25 mouse cellular contexts compared by ENCODE assay signal in the genomic region with DNA sequence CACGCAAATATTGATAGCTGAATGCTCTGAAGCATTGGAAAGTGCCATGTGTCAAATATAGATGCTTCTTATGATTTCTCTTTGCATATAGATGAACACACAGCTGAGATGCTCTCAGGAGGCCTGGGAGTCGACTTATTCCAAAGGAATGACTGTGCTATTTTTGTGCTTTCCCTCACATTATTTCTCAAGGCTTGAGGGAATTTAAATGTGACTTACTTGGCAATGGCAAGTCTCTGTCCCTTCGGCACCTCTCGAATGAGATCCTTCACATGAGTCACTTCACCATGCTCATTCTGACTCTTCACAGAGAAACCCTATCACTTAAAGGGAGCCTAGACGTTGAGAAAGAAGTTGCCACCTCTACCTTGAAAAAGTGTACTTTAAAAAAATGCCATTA. TPM values are rescaled to one million over a fixed set of nuclear protein-coding genes. Genes with fewer than 3 reads are reported as not detected.
DNase-seq lines count a peak whose midpoint lies in the region; ATAC-seq lines count a peak whose summit lies in the region.
"Had no signal": no experiment of that assay in that cellular context is flagged by ENCODE, and none has a peak within 500 bp of the region (broad histone marks: within the 10 kb centered on the region; RNA-seq: fewer than 3 reads in every experiment).

No protein-coding gene starts in this region.

- no peaks in the 10 kb centered on the region for H3K4me1 ChIP-seq in hindbrain, embryonic 12.5 days
- peaks cover 6% of the 10 kb centered on the region for H3K4me1 ChIP-seq in hindbrain, embryonic 13.5 days (replicated peaks)
- H3K4me1 ChIP-seq in midbrain, embryonic 16.5 days (ENCODE audit: control insufficient read depth, insufficient read depth, low read length) = no peaks in the 10 kb centered on the region
- H3K4me1 ChIP-seq in midbrain, embryonic 14.5 days (ENCODE audit: control insufficient read depth, insufficient read depth, low read length) = no peaks in the 10 kb centered on the region
- H3K4me1 ChIP-seq: hindbrain, embryonic 10.5 days had no signal

- H3K27ac ChIP-seq in hindbrain, embryonic 12.5 days = peak overlapping the region; percentile 35; the same call in 1 of the 2 replicates
- H3K27ac ChIP-seq in hindbrain, embryonic 13.5 days = no peak overlapping the region
- peak overlapping the region; percentile 47; the same call in 1 of the 2 replicates for H3K27ac ChIP-seq in midbrain, embryonic 16.5 days (ENCODE audit: low read length)
- H3K27ac ChIP-seq in midbrain, embryonic 14.5 days (replicated peaks; ENCODE audit: low read depth, low read length) = no peak overlapping the region
- H3K27ac ChIP-seq: hindbrain, embryonic 10.5 days; hindbrain, postnatal 0 days had no signal

- ATAC-seq in frontal cortex, adult (ENCODE audit: low TSS enrichment) = peak; percentile 88
- peak; percentile 16; the same call in 1 of the 2 replicates for ATAC-seq in hindbrain, embryonic 12.5 days (ENCODE audit: low FRiP score)
- ATAC-seq in hindbrain, embryonic 13.5 days (ENCODE audit: low FRiP score) = no peak
- 0 out of 2 replicates have a peak, but pooled peaks have one; percentile 11 for ATAC-seq in midbrain, embryonic 16.5 days
- ATAC-seq in midbrain, embryonic 14.5 days (ENCODE audit: low FRiP score, low TSS enrichment) = no peak
- ATAC-seq: forebrain, embryonic 14.5 days; forebrain, postnatal 0 days; hindbrain, postnatal 0 days; inflammation-experienced regulatory T-cells, adult 6 months; intestine, embryonic 16.5 days; Patski had no signal

- no peaks in the 10 kb centered on the region for H3K9me3 ChIP-seq in hindbrain, embryonic 12.5 days (replicated peaks)
- H3K9me3 ChIP-seq in hindbrain, embryonic 13.5 days = no peaks in the 10 kb centered on the region
- H3K9me3 ChIP-seq in midbrain, embryonic 16.5 days (replicated peaks; ENCODE audit: control insufficient read depth, low read length, poor library complexity, severe bottlenecking) = no peaks in the 10 kb centered on the region
- H3K9me3 ChIP-seq in midbrain, embryonic 14.5 days (ENCODE audit: control insufficient read depth, low read length) = no peaks in the 10 kb centered on the region
- H3K9me3 ChIP-seq: hindbrain, embryonic 10.5 days had no signal

- no peaks in the 10 kb centered on the region for H3K27me3 ChIP-seq in hindbrain, embryonic 12.5 days
- H3K27me3 ChIP-seq in hindbrain, embryonic 13.5 days = no peaks in the 10 kb centered on the region
- H3K27me3 ChIP-seq in midbrain, embryonic 16.5 days (ENCODE audit: control insufficient read depth, insufficient read depth, low read depth, low read length) = no peaks in the 10 kb centered on the region
- H3K27me3 ChIP-seq in midbrain, embryonic 14.5 days (ENCODE audit: control insufficient read depth, insufficient read depth, low read length) = no peaks in the 10 kb centered on the region
- H3K27me3 ChIP-seq: Patski had no signal

- no peak overlapping the region for H3K9ac ChIP-seq in hindbrain, embryonic 12.5 days
- H3K9ac ChIP-seq in hindbrain, embryonic 13.5 days = no peak overlapping the region
- no peak overlapping the region for H3K9ac ChIP-seq in midbrain, embryonic 16.5 days (ENCODE audit: low read depth, low read length)
- H3K9ac ChIP-seq in midbrain, embryonic 14.5 days (replicated peaks; ENCODE audit: low read length) = no peak overlapping the region
- H3K9ac ChIP-seq: forebrain, postnatal 0 days had no signal

- H3K4me2 ChIP-seq in hindbrain, embryonic 12.5 days (replicated peaks) = no peak overlapping the region
- no peak overlapping the region for H3K4me2 ChIP-seq in hindbrain, embryonic 13.5 days
- H3K4me2 ChIP-seq in midbrain, embryonic 16.5 days (ENCODE audit: low read length) = no peak overlapping the region
- no peak overlapping the region for H3K4me2 ChIP-seq in midbrain, embryonic 14.5 days (ENCODE audit: low read length)
- H3K4me2 ChIP-seq: heart, embryonic 11.5 days had no signal

- no peak for DNase-seq in frontal cortex, postnatal 25 days (ENCODE audit: low spot score in 2 of 2)
- no peak for DNase-seq in midbrain, embryonic 14.5 days
- peak; percentile 28 for DNase-seq in telencephalon, adult 2 months (ENCODE audit: low read depth, low spot score)
- no peak for DNase-seq in adrenal gland, adult 18-20 months (ENCODE audit: low spot score in 2 of 2)
- DNase-seq: adrenal gland, adult 2 months; adrenal gland, postnatal 14 days; cerebellum, adult 18-20 months; cerebellum, adult 9-10 months; cerebellum, postnatal 14 days; forebrain, postnatal 0 days; gastrocnemius, postnatal 10 days; gastrocnemius, postnatal 36 days; heart, postnatal 10 days; heart, postnatal 36 days had no signal

- 88% methylated on average over 5 of the region's 5 CpGs for WGBS in hindbrain, embryonic 12.5 days
- WGBS in hindbrain, embryonic 13.5 days = 82% methylated on average over 5 of the region's 5 CpGs
- 77% methylated on average over 5 of the region's 5 CpGs for WGBS in midbrain, embryonic 16.5 days
- 84% methylated on average over 5 of the region's 5 CpGs for WGBS in midbrain, embryonic 14.5 days

- H3K36me3 ChIP-seq in hindbrain, embryonic 12.5 days = no peaks in the 10 kb centered on the region
- no peaks in the 10 kb centered on the region for H3K36me3 ChIP-seq in hindbrain, embryonic 13.5 days
- no peaks in the 10 kb centered on the region for H3K36me3 ChIP-seq in midbrain, embryonic 16.5 days (ENCODE audit: control insufficient read depth, insufficient read depth, low read length)
- no peaks in the 10 kb centered on the region for H3K36me3 ChIP-seq in midbrain, embryonic 14.5 days (ENCODE audit: control insufficient read depth, insufficient read depth, low read length)
- H3K36me3 ChIP-seq: hindbrain, embryonic 10.5 days had no signal

- no peak overlapping the region for H3K4me3 ChIP-seq in hindbrain, embryonic 12.5 days
- H3K4me3 ChIP-seq in hindbrain, embryonic 13.5 days = no peak overlapping the region
- H3K4me3 ChIP-seq in midbrain, embryonic 16.5 days (ENCODE audit: low read depth, low read length) = no peak overlapping the region
- no peak overlapping the region for H3K4me3 ChIP-seq in midbrain, embryonic 14.5 days (replicated peaks; ENCODE audit: low read depth, low read length)
- H3K4me3 ChIP-seq: hindbrain, embryonic 10.5 days had no signal

RNA-seq across cellular contexts. Expression of a gene that starts 51.1 kb away (rescaled TPM):
- 11.0 and 11.7 TPM in 2 replicates for polyA plus RNA-seq in hindbrain, embryonic 12.5 days (2016; fragmentation: Nextera tagmentation; extraction: Ambion mirVana)
- 16.4 and 19.0 TPM in 2 replicates for polyA plus RNA-seq in hindbrain, embryonic 13.5 days (2015; fragmentation: Nextera tagmentation; extraction: Ambion mirVana)
- 35.8 and 37.3 TPM in 2 replicates for polyA plus RNA-seq in midbrain, embryonic 16.5 days (2015; fragmentation: Nextera tagmentation; extraction: Ambion mirVana)
- polyA plus RNA-seq in midbrain, embryonic 14.5 days (2014; fragmentation: Nextera tagmentation; extraction: Ambion mirVana) = 26.4 and 32.6 TPM in 2 replicates
- total RNA-seq in adrenal gland, adult 18-20 months (2021) = 10 to 100 TPM; 21.8 to 42.5 TPM
- polyA plus RNA-seq: inflammation-experienced regulatory T-cells, adult 6 months had no signal

Comparison
In these comparisons a context has a peak if more than half of its experiments do, and no peak if none do; other contexts are left out.
1. ATAC-seq: peak in frontal cortex, adult (single experiment), hindbrain, embryonic 12.5 days (single experiment) and midbrain, embryonic 16.5 days (single experiment); none in hindbrain, embryonic 13.5 days (single experiment) and midbrain, embryonic 14.5 days (single experiment).
2. H3K27ac ChIP-seq: peak in hindbrain, embryonic 12.5 days (single experiment) and midbrain, embryonic 16.5 days (single experiment); none in hindbrain, embryonic 13.5 days (single experiment) and midbrain, embryonic 14.5 days (single experiment).